Mouse (Mus musculus): ENCODE data around the gene Nek2.
A peak's percentile ranks its signal among the peaks of the same experiment; 100 is the strongest.

Nek2 gene

DNA sequence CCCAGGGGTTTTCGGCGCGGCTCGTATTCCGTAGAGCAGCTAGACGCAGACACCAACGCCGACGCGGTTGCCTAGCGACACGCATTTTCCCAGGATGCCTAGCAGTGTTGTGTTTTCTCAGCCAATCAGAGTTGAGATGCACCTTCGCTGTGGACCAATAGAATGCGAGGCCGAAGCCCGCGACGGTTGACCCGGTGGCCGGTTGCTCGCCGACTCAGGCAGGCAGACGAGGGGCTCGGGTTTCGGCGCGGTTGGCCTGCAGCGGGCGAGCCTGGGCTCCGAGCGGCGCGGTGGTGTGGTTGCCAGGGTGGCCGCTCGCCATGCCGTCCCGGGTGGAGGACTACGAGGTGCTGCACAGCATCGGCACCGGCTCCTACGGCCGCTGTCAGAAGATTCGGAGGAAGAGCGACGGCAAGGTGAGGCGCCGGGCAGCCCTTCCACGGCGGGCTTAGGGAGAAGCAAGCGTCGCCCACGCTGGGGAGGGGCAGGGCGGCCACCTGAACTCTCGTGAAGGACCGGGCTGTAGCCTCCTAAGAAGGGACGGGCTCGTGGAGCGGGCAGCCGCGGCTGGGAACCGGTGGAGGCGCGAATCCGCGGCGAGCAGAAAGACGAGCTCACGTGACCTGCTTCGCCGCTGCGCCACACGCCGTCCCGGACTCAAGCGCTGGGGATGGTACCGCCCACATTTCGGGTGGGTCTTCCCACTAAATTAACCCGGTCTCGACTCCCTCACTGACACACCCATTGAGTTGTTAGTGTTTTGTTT is at the start of gene Nek2:
TSS of gene Nek2 (plus strand) at position 119 of the 766 bp plus-strand sequence.
- ATAC-seq (ENCODE audit: low TSS enrichment) = peak; percentile 96

DNA sequence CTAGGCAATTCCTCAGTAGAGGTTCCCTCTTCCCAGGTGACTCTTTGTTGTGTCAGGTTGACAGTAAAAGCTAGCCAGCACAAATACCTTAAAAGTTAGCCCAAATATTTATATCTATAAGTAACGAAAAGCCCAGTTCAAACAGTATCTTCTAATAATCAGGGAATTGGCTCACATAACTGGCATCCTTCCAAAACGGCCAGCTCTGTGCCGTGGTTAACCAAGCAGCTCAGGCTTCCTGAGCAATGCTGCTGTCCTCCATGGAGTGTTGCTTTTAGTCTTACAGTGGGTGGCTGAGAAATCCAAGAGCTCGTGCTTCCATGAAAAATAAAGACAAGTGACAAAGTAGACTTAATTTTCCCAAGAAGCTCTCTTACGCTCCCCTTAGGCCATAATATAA is 47.1 kb upstream of the Nek2 start:
- ATAC-seq (ENCODE audit: low TSS enrichment) = no peak

DNA sequence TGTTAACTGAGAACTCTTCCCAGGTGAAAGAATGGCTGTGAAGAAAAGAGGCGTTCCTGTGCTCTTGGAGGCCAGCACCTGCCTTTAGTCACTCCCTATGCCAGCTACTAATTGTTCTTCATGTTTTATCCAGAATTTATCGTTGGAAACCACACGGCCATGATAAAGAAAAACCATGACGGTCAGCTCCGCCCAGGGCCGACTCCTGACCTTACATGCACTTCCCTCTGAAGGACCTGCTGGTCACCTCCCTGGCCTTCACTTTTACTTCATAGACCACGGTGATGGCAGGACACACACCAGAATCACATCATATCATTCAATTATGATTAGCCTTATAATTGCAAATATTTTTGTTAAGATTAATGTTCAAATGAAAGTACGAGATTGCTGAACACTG is 46.1 kb upstream of the Nek2 start:
- no peak for ATAC-seq (ENCODE audit: low TSS enrichment)

GRCm38 (mm10) chr1:191777521-191777920 is 43.7 kb upstream of the Nek2 start:
- no peak for ATAC-seq (ENCODE audit: low TSS enrichment)

- no peak for ATAC-seq (ENCODE audit: low TSS enrichment)
Observed at GRCm38 (mm10) chr1:191780470-191780869, 40.8 kb upstream of the Nek2 start.

- ATAC-seq (ENCODE audit: low TSS enrichment) = peak; percentile 51
Observed at GRCm38 (mm10) chr1:191785108-191785507, 36.1 kb upstream of the Nek2 start.

- no peak for ATAC-seq (ENCODE audit: low TSS enrichment)
Observed at GRCm38 (mm10) chr1:191786255-191786654, 35.0 kb upstream of the Nek2 start.

GRCm38 (mm10) chr1:191787379-191787778 is 33.9 kb upstream of the Nek2 start:
- peak; percentile 67 for ATAC-seq (ENCODE audit: low TSS enrichment)

DNA sequence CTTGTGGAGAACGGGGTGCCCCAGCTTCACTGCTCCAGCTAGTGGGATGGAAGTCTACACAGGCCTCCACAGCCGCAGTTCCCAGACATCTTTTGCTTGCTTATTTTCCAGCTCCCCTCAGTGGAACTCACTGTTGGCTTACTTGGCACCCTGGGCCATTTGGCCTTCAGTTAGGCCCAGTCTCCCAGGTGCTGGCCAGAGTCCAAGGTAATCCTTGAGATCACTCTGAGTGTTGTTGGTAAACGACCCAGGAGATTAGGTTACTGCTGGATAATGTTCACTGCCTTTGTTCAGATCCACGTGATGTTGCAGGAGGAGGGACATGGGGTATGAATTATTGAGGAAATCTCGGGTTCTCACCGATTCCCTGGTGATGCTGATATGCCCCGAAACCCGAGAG is 28.3 kb upstream of the Nek2 start:
- no peak for ATAC-seq (ENCODE audit: low TSS enrichment)

DNA sequence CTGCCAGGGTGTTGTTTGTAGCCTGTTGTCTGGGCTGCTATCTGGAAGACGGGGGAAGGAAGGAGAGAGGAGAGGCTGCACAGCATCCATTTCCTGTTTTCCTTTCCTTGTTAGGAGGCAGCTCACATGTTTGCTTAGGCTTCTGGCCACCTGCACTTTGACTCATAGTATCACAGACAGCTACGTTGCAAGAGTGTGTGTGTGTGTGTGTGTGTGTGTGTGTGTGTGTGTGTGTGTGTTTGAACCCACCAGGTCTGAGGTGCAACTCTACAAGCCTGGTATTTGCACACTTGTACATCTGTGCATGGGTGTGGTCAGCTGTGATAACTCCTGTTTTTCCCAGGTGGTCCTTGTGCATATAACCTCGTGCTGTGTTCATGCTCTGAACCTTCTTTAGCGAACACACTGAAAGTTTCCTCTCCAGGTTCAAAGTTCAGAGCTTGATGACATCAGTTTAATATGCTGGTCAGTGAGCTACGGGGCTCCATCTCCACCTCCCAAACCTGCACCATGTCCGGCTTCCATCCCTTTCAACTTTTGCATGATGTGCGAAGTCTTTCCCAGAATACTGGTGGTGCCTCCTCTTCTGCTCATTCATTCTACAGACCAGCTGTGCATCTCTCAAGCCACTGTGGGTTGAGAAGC is 27.2 kb upstream of the Nek2 start:
- no peak for ATAC-seq (ENCODE audit: low TSS enrichment)

DNA sequence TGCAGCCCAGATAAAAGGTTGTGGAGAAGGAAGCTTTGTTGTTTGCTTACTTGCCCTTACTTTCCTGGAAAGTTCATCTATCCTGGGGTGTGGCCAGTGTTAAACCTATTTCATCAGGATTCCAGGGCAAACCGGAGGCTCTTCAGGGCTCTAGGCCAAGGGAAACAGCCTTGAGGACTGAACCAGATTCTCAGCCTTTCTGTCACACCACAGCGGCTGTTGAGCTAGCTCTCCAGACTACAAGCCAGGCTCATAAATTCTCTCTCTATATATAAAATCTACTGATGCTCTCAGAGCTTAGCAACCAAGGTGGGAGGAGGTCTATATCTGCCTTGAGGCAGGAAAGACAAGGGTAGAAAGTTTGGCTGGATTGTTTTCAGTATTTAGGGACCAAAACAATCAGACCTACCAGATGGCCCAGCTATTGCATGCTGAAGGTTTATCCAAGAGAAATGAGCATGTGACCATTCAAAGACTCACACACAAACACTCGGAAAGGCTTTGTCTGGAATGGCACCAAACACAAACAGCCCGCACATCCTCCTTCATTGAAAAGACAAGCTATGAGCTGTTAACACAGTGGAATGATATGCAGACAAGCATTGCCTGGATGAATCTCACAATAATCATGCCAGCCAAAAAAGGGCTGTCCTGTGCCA is 24.9 kb upstream of the Nek2 start:
- ATAC-seq (ENCODE audit: low TSS enrichment) = peak; percentile 86

DNA sequence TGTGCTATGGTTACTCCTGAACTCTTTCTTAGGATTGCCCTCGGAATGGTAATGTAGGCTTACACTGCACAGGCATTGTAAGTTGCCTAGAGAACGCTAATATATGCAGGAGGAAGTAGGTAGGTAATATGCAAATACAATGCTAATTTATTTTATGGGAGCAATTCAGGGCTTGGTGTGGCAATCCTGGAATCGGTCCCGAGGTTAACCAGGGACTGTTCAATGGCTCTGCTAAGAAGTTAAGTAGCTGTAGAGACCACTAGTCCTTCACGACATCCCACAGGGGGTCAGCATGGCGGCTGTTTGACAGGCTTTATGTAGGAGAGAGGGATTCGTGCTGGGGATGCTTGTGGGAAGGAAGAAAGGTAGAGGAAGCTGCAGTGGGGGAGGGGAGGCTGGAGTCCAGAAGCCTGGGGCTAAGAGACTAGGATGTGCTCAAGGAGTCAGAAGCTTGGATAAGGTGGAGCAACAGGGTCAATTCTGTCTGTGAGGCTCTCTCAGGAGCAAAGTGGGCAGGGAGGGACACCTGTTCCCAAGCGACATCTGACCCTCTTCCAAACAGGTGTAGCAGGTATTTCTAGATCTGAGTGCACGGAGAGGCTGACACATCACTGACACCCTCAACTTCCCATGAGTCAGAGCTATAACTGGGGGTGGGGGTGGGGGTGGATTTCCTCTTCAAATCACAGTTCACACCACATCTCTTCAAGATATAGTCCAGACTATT is 19.0 kb upstream of the Nek2 start:
- peak; percentile 48 for ATAC-seq (ENCODE audit: low TSS enrichment)

GRCm38 (mm10) chr1:191802820-191803655 is 18.2 kb upstream of the Nek2 start:
- peak; percentile 96 for ATAC-seq (ENCODE audit: low TSS enrichment)

- no peak for ATAC-seq (ENCODE audit: low TSS enrichment)
Observed at GRCm38 (mm10) chr1:191804747-191805146, 16.5 kb upstream of the Nek2 start.

GRCm38 (mm10) chr1:191805788-191806187 is 15.5 kb upstream of the Nek2 start:
- ATAC-seq (ENCODE audit: low TSS enrichment) = no peak

DNA sequence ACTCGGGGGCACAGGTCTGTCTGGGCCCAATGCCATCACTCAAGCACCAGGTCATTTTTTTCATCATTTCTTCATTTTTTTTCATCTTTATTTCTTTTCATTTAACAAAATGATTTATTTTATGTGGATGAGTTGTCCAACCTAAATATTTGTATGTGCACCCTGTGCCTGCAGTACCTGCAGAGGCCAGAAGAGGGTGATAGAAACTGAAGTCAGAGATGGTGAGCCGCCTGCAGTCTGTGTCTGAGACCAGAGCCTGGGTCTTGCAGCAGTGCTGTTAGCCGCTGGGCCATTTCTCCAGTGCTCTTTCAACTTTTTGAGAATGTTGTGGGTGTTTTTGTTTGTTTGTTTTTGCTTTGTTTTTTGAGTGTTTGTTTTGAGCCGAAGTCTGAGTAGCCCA is 14.5 kb upstream of the Nek2 start:
- ATAC-seq (ENCODE audit: low TSS enrichment) = no peak

GRCm38 (mm10) chr1:191807979-191808378 is 13.3 kb upstream of the Nek2 start:
- ATAC-seq (ENCODE audit: low TSS enrichment) = no peak

- ATAC-seq (ENCODE audit: low TSS enrichment) = peak; percentile 64; the same call in 1 of the 2 replicates
Observed at GRCm38 (mm10) chr1:191808688-191809223, 12.5 kb upstream of the Nek2 start.

DNA sequence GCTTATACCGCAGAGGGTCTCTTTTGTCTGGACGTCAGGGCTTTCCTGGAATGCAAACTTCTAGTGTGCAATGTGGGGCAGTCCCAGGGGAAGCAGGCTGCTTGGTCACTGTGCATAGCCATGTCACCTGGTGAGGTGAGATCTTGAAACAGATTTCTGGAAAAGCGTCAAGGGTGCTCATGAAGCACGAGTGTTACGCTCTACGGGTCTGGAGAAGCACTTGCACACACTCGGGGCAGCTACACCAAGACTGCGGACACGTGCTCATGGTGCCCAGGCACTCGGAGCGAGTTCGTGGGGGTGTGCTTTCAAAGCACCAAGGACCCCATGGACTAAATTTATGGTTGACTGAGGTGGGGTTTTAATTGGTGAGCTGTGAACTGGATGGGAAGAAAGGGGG is 9.5 kb upstream of the Nek2 start:
- ATAC-seq (ENCODE audit: low TSS enrichment) = no peak

GRCm38 (mm10) chr1:191812949-191813691 is 8.1 kb upstream of the Nek2 start:
- ATAC-seq (ENCODE audit: low TSS enrichment) = no peak

Data from frontal cortex, adult (tissue).